Mouse (Mus musculus): ENCODE data around the gene Dcaf17. TPM values are rescaled to one million over a fixed set of nuclear protein-coding genes. Genes with fewer than 3 reads are reported as not detected.

Dcaf17 gene
- polyA plus RNA-seq (2012; rRNA removed) (1.8 and 3.2 TPM in 2 replicates), polyA plus RNA-seq (2014; fragmentation: Nextera tagmentation; extraction: Ambion mirVana) (11.8 and 12.1 TPM in 2 replicates)

DNA sequence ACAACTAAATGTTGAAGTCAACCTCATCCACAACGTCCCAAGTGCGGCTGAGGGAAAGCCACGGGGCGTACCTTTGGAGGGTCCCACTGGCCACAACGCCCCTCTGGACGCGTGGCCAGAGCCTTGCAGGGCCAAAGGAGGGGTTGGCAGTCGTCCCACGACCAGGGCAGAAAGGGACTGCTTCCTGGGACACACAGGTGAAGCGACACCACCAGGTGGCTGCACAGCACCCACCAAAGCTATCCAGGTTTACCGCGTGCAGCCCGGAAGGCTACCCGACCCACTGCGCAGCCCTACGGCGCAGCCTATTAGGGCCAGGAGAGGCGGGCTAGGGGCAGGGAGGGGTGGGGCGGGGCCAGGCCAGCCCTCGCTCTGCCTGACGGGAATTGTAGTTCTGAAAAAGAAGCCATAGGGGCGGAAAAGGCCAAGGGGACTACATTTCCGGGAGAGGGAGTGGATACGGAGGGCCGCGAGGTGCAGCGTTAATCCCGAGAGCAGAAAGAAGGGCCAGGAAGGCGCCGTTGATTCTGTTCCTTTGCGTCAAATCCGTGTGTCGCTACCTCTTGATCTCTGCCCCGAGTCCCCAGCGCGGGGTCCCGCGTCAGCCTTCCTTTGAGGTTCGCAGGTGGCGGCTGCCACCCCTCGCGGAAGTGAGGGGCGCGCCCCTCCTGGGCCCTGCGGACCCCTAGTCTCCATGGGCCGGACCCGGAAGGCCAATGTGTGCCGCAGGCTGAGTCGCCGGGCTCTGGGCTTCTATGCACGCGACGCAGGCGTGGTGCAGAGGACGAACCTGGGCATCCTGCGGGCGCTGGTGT, at the start of gene Dcaf17, which contains the start of gene Mettl8:
Gene Dcaf17, plus strand, starts transcription at position 29 of the 815 bp plus-strand sequence.
Gene Mettl8, minus strand, starts transcription at position 284 of the 815 bp plus-strand sequence.
- under 1% methylated on average over 57 of the region's 57 CpGs for WGBS (ENCODE audit: insufficient replicate concordance)
- peaks cover 7 to 14% of the 10 kb centered on the region in 2 experiments; a peak in 3 of 4 replicates for H3K4me1 ChIP-seq (replicated peaks; ENCODE audit: control insufficient read depth in 2 of 2, insufficient read depth in 2 of 2, low read length in 1 of 2)
- peak; percentile 93 to 94 (median 94) for DNase-seq (ENCODE audit: low read depth in 3 of 3, low spot score in 3 of 3)

DNA sequence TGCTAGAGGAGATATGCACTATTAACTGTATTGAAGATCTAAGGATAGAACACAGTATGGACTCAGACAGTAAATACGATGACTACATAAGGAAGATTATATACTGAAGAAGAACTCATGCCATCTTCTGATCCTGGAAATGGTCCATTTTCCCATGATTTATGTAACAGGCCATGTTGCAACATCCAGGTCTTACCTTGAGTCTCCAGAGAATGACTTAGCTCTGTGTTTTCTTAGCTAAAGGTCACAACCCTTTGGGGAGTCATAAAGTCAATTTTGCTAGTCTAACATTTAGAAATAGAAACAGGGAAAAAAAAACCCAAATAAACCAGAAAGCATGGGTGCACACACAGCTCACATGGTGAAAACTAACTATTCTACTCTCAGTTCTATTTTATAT, 43.3 kb upstream of the Dcaf17 start:
- H3K36me3 ChIP-seq (replicated peaks; ENCODE audit: control insufficient read depth, insufficient read depth, low read depth): no peaks in the 10 kb centered on the region
- H3K4me3 ChIP-seq (ENCODE audit: insufficient read depth in 1 of 2, low read depth in 2 of 2, low read length in 2 of 2): no peak overlapping the region

More for the DNA sequence above, at the start of gene Dcaf17, which contains the start of gene Mettl8:
- no peaks in the 10 kb centered on the region for H3K9me3 ChIP-seq (ENCODE audit: control insufficient read depth, low read length)
- H3K36me3 ChIP-seq (replicated peaks; ENCODE audit: control insufficient read depth, insufficient read depth, low read depth): no peaks in the 10 kb centered on the region
- peak within 1 kb of the TSS; percentile 99 for H3K4me2 ChIP-seq (ENCODE audit: low read depth)
- no peaks in the 10 kb centered on the region for H3K27me3 ChIP-seq (ENCODE audit: control insufficient read depth, insufficient read depth, low read length)
- peak within 1 kb of the TSS; percentile 94 for H3K9ac ChIP-seq (replicated peaks)
- peak within 1 kb of the TSS; percentile 83 to 97 for H3K4me3 ChIP-seq (ENCODE audit: insufficient read depth in 1 of 2, low read depth in 2 of 2, low read length in 2 of 2)
- TF ChIP-seq EP300 (IDR thresholded peaks at IDR 0.05; ENCODE audit: low read depth) (no peak), CTCF (IDR thresholded peaks at IDR 0.05; ENCODE audit: low read depth) (peak; percentile 72)
- peak; percentile 99 for ATAC-seq (ENCODE audit: insufficient read depth)
- H3K27ac ChIP-seq: peak within 1 kb of the TSS; percentile 80

DNA sequence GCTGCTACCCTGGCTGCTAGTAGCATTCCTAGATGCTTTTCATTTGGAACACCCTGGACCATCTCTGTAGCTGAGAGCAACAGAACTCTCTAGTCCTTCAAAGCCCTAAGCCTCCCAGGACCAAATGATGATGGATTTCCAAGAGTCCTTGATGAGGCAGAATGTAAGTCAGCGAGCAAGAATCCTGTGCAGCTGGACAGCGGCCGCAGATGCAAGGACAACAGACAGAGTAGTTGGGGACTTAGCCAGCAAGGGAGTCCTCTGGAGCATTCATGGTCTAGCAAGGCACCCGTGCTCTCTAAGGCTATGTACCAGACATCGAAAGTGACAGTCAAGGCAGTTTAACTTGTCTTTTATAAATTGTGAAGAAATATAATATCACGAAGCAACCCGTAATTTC, 41.6 kb upstream of the Dcaf17 start:
- Histone ChIP-seq H3K9ac (replicated peaks) (no peak overlapping the region), H3K4me1 (replicated peaks; ENCODE audit: control insufficient read depth in 2 of 2, insufficient read depth in 2 of 2, low read length in 1 of 2) (no peaks in the 10 kb centered on the region), H3K27me3 (ENCODE audit: control insufficient read depth, insufficient read depth, low read length) (no peaks in the 10 kb centered on the region), H3K4me2 (ENCODE audit: low read depth) (no peak overlapping the region), H3K4me3 (ENCODE audit: insufficient read depth in 1 of 2, low read depth in 2 of 2, low read length in 2 of 2) (no peak overlapping the region), H3K9me3 (ENCODE audit: control insufficient read depth, low read length) (no peaks in the 10 kb centered on the region), H3K27ac (no peak overlapping the region), H3K36me3 (replicated peaks; ENCODE audit: control insufficient read depth, insufficient read depth, low read depth) (no peaks in the 10 kb centered on the region)
- no peak for DNase-seq (ENCODE audit: low read depth in 3 of 3, low spot score in 3 of 3)
- TF ChIP-seq CTCF (IDR thresholded peaks at IDR 0.05; ENCODE audit: low read depth): no peak
- no peak for TF ChIP-seq EP300 (IDR thresholded peaks at IDR 0.05; ENCODE audit: low read depth)
- ATAC-seq (ENCODE audit: insufficient read depth): no peak
- 87% methylated on average over 7 of the region's 7 CpGs for WGBS (ENCODE audit: insufficient replicate concordance)

More for the DNA sequence above, 43.3 kb upstream of the Dcaf17 start:
- no peak overlapping the region for H3K9ac ChIP-seq (replicated peaks)
- TF ChIP-seq EP300 (IDR thresholded peaks at IDR 0.05; ENCODE audit: low read depth) (no peak), CTCF (IDR thresholded peaks at IDR 0.05; ENCODE audit: low read depth) (no peak)
- H3K4me1 ChIP-seq (replicated peaks; ENCODE audit: control insufficient read depth in 2 of 2, insufficient read depth in 2 of 2, low read length in 1 of 2): no peaks in the 10 kb centered on the region
- no peak for ATAC-seq (ENCODE audit: insufficient read depth)
- no peak overlapping the region for H3K4me2 ChIP-seq (ENCODE audit: low read depth)
- DNase-seq (ENCODE audit: low read depth in 3 of 3, low spot score in 3 of 3): no peak
- H3K27me3 ChIP-seq (ENCODE audit: control insufficient read depth, insufficient read depth, low read length): no peaks in the 10 kb centered on the region
- H3K9me3 ChIP-seq (ENCODE audit: control insufficient read depth, low read length): no peaks in the 10 kb centered on the region
- WGBS (ENCODE audit: insufficient replicate concordance): 68% methylated on average over 1 of the region's 1 CpGs
- H3K27ac ChIP-seq: no peak overlapping the region

DNA sequence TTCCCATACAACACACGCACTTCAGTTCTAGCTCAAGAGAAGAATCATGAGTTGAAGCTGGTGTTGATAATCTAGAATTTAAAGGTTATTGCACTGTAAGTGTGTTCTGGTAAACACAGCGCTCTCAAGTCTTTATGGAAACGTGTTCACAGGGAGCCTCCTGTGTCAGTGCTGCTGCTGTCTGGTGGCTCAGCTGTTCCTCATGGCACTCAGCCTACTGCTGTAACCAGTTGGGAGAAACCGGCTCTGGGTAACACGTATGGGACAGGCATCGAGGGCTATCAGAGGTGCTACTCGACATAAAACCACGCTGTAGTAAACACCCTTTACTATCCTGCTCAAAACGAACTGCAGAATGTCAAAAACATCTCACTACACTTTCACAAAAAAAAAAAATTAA, 35.9 kb upstream of the Dcaf17 start:
- Histone ChIP-seq H3K27ac (no peak overlapping the region), H3K27me3 (ENCODE audit: control insufficient read depth, insufficient read depth, low read length) (no peaks in the 10 kb centered on the region)
- no peak for DNase-seq (ENCODE audit: low read depth in 3 of 3, low spot score in 3 of 3)

GRCm38 (mm10) chr2:71019704-71020375, 35.3 kb upstream of the Dcaf17 start:
- Histone ChIP-seq H3K9me3 (ENCODE audit: control insufficient read depth, low read length) (no peaks in the 10 kb centered on the region), H3K27me3 (ENCODE audit: control insufficient read depth, insufficient read depth, low read length) (no peaks in the 10 kb centered on the region), H3K27ac (no peak overlapping the region), H3K4me3 (ENCODE audit: insufficient read depth in 1 of 2, low read depth in 2 of 2, low read length in 2 of 2) (no peak overlapping the region), H3K4me2 (ENCODE audit: low read depth) (no peak overlapping the region), H3K36me3 (replicated peaks; ENCODE audit: control insufficient read depth, insufficient read depth, low read depth) (no peaks in the 10 kb centered on the region), H3K9ac (replicated peaks) (no peak overlapping the region), H3K4me1 (replicated peaks; ENCODE audit: control insufficient read depth in 2 of 2, insufficient read depth in 2 of 2, low read length in 1 of 2) (no peaks in the 10 kb centered on the region)
- DNase-seq (ENCODE audit: low read depth in 3 of 3, low spot score in 3 of 3) (no peak), ATAC-seq (ENCODE audit: insufficient read depth) (no peak)
- TF ChIP-seq EP300 (IDR thresholded peaks at IDR 0.05; ENCODE audit: low read depth) (no peak), CTCF (IDR thresholded peaks at IDR 0.05; ENCODE audit: low read depth) (no peak)
- 49% methylated on average over 8 of the region's 8 CpGs for WGBS (ENCODE audit: insufficient replicate concordance)

More for the DNA sequence above, 35.9 kb upstream of the Dcaf17 start:
- no peak overlapping the region for H3K4me2 ChIP-seq (ENCODE audit: low read depth)
- no peak overlapping the region for H3K9ac ChIP-seq (replicated peaks)
- H3K4me3 ChIP-seq (ENCODE audit: insufficient read depth in 1 of 2, low read depth in 2 of 2, low read length in 2 of 2): no peak overlapping the region
- ATAC-seq (ENCODE audit: insufficient read depth): no peak
- no peaks in the 10 kb centered on the region for H3K36me3 ChIP-seq (replicated peaks; ENCODE audit: control insufficient read depth, insufficient read depth, low read depth)
- no peak for TF ChIP-seq EP300 (IDR thresholded peaks at IDR 0.05; ENCODE audit: low read depth)
- TF ChIP-seq CTCF (IDR thresholded peaks at IDR 0.05; ENCODE audit: low read depth): no peak
- no peaks in the 10 kb centered on the region for H3K9me3 ChIP-seq (ENCODE audit: control insufficient read depth, low read length)
- no peaks in the 10 kb centered on the region for H3K4me1 ChIP-seq (replicated peaks; ENCODE audit: control insufficient read depth in 2 of 2, insufficient read depth in 2 of 2, low read length in 1 of 2)
- WGBS (ENCODE audit: insufficient replicate concordance): 64% methylated on average over 9 of the region's 9 CpGs

Measured in liver, embryonic 14.5 days (tissue).